Mouse (Mus musculus) neural tube, embryonic 15.5 days (tissue): ENCODE data around the gene Fam205a1. TPM values are rescaled to one million over a fixed set of nuclear protein-coding genes. Genes with fewer than 3 reads are reported as not detected.
A peak's percentile ranks its signal among the peaks of the same experiment; 100 is the strongest.
"Not testable (repeated sequence)": the region's sequence is repeated elsewhere in the genome, so short reads cannot be mapped to it uniquely, and the experiment has no call there.

Experiments
- ATAC-seq: fragments of 200-750 bp; cut with Nextera tagmentation; 2 replicates; pipeline ENCODE4 v1.8.0; 2017; ENCODE audit warnings: mild to moderate bottlenecking, moderate TSS enrichment, moderate library complexity; ENCODE audit not compliant: low FRiP score
- H3K27ac ChIP-seq: fragments of 300-500 bp; sonication (generic); replicated peaks from 2 replicates; pipeline ENCODE4 v1.5.1; 2015; ENCODE audit warnings: mild to moderate bottlenecking, inconsistent platforms
- H3K27me3 ChIP-seq: fragments of 300-500 bp; sonication (generic); replicated peaks from 2 replicates; pipeline ENCODE4 v1.6.1; 2015; ENCODE audit warnings: inconsistent platforms
- H3K36me3 ChIP-seq: fragments of 300-500 bp; sonication (generic); 2 replicates; pipeline ENCODE4 v1.6.1; 2015; ENCODE audit warnings: inconsistent platforms
- H3K4me1 ChIP-seq: fragments of 300-500 bp; sonication (generic); 2 replicates; pipeline ENCODE4 v1.6.1; 2015; ENCODE audit warnings: inconsistent platforms
- H3K4me2 ChIP-seq: fragments of 300-500 bp; sonication (generic); 2 replicates; pipeline ENCODE4 v1.6.1; 2015; ENCODE audit warnings: inconsistent platforms, mild to moderate bottlenecking, moderate library complexity
- H3K4me3 ChIP-seq: fragments of 300-500 bp; sonication (generic); replicated peaks from 2 replicates; pipeline ENCODE4 v1.5.1; 2015; ENCODE audit warnings: mild to moderate bottlenecking, inconsistent platforms
- H3K9ac ChIP-seq: fragments of 300-500 bp; sonication (generic); replicated peaks from 2 replicates; pipeline ENCODE4 v1.6.1; 2015; ENCODE audit warnings: mild to moderate bottlenecking, inconsistent platforms
- H3K9me3 ChIP-seq: fragments of 300-500 bp; sonication (generic); replicated peaks from 2 replicates; pipeline ENCODE4 v1.6.1; 2016; ENCODE audit warnings: inconsistent platforms
- WGBS: fragments of 180-500 bp; shearing (Covaris S2); methylation state at CpG from one replicate; pipeline ENCODE4 v1.1.7; 2015; ENCODE audit warnings: mixed read lengths; 5-methylcytosine and 5-hydroxymethylcytosine counted together
- polyA plus RNA-seq: library from polyadenylated mRNA; unstranded; fragments of >200 nt; fragmentation: Nextera tagmentation; extraction: Ambion mirVana; gene quantifications from 2 replicates; pipeline ENCODE4 v1.2.1, GENCODE M21; 2015

Gene Fam205a1
- polyA plus RNA-seq, 1 experiment from 2014 or later: 0.08 TPM

DNA sequence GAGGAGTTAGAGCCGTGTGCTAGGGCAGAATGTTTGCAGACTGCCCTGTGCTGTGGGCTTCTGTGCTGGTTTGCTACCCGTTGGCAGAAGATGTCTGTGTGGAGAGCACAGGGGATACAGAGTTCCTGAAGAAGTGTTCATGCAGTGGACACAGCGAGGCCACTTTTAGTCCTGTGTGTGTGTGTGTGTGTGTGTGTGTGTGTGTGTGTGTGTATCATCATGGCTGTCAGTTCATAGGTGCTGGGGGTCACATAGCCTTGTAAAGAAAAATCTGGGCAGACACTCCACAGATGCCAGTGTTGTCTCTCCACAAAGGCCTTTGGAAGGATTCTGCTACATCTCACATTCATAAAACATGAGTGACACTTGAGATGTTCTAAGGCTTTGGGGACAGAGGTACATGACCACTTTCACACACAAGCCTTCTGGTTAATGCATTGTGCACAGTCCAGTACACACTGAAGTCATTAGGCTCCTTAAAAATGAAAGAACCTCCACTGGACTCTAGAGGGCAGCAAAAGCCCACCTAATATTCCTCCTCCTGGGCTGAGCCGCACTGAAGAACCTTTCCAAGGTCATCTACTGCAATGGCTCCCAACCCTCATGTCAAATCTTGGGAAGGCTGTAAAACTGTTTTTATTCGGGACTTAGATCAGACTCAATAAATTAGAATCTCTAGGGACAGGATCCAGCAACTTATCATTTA is 23.1 kb upstream of the Fam205a1 start:
- Histone ChIP-seq H3K4me2 (no peak overlapping the region), H3K4me3 (no peak overlapping the region), H3K9me3 (no peaks in the 10 kb centered on the region), H3K9ac (no peak overlapping the region), H3K27ac (no peak overlapping the region), H3K27me3 (no peaks in the 10 kb centered on the region), H3K36me3 (no peaks in the 10 kb centered on the region), H3K4me1 (no peaks in the 10 kb centered on the region)
- WGBS: 33% methylated on average over 5 of the region's 5 CpGs
- ATAC-seq: peak; percentile 89

DNA sequence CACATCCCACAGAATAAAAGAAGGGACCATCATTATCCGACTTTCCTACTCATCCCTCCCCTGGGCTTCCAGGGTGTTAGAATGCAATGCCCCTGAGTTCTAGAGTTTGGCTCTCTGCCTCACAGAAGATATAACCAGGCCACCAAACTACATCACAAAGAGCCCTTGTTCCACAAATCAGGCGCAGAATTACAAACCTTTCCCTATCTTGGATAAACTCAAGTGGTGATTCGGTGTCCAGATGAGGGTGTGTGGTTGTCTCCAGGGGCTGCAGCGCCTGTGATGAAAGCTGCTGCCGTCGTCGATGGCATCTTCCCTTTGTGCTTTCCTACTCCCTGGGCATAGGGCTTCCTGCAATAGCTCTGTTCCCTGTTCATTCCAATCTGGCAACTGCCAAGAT is 20.4 kb upstream of the Fam205a1 start, which contains the start of gene Fam205c:
Fam205c (minus strand) TSS at position 101 of the 400 bp plus-strand sequence.
- Histone ChIP-seq H3K27me3 (no peaks in the 10 kb centered on the region), H3K9ac (no peak within 1 kb of the TSS), H3K9me3 (no peaks in the 10 kb centered on the region), H3K27ac (no peak within 1 kb of the TSS), H3K4me2 (no peak within 1 kb of the TSS), H3K4me1 (no peaks in the 10 kb centered on the region), H3K4me3 (no peak within 1 kb of the TSS), H3K36me3 (no peaks in the 10 kb centered on the region)
- WGBS: 87% methylated on average over 7 of the region's 7 CpGs
- ATAC-seq: no peak

DNA sequence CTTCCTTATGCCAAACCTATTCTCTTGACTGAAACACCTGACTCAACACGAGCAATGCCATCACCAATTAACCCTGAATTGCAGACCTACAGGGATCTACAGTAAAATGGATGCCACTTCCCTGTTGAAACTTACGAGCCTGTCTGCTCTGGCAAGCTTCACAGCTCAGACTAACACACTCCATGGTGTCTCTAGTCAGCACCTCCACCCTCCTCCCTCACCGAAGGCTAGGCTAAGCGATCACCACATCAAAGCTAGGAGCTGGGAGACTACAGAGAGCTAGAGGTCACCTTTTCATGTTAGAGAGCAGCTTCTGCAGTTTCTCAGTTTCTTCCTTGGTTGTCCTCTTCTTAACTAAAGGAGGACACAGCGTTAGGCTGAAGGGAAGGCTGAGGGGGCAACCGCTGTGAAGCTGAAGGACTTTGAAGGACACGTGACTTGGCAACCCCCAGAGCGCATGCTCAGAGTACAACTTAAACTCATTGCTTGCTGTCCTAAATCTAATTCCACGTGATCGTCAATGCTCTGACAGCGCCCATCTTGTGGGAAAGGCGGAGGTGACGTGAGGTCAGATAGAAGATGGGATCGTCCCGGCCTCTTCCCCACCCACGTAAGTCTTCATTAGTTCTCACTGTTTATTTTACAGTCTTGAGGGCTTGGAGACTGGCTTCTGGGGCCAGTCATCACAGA is 19.2 kb upstream of the Fam205a1 start:
- WGBS: 88% methylated on average over 16 of the region's 16 CpGs
- no peaks in the 10 kb centered on the region for H3K36me3 ChIP-seq
- no peaks in the 10 kb centered on the region for H3K27me3 ChIP-seq
- no peak for ATAC-seq
- no peak overlapping the region for H3K9ac ChIP-seq
- H3K4me2 ChIP-seq: no peak overlapping the region
- H3K27ac ChIP-seq: no peak overlapping the region
- no peaks in the 10 kb centered on the region for H3K4me1 ChIP-seq
- no peak overlapping the region for H3K4me3 ChIP-seq
- H3K9me3 ChIP-seq: no peaks in the 10 kb centered on the region

DNA sequence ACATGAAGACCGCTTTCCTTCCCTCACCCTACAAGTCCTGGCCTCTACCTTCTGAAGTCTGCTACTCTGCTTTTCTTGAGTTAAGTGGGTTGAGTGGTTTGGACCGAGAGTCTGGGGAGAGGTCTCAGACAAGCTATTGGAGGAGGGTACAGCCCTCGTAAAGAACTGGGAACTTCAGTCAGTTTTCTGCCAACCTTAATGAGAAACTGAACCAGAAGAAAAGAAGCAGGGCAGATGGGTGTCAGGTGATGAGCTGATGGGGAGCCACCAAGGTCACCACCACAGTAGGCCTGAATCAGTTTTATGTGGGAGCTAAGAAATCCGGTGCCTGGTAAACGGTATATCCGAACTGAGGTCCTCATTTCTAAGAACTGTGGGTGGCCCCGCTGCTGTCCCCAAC is 18.5 kb upstream of the Fam205a1 start:
- Histone ChIP-seq H3K4me3 (no peak overlapping the region), H3K27me3 (no peaks in the 10 kb centered on the region), H3K4me2 (no peak overlapping the region), H3K9me3 (no peaks in the 10 kb centered on the region), H3K9ac (no peak overlapping the region), H3K4me1 (no peaks in the 10 kb centered on the region), H3K27ac (no peak overlapping the region), H3K36me3 (no peaks in the 10 kb centered on the region)
- ATAC-seq: no peak
- 95% methylated on average over 7 of the region's 7 CpGs for WGBS

DNA sequence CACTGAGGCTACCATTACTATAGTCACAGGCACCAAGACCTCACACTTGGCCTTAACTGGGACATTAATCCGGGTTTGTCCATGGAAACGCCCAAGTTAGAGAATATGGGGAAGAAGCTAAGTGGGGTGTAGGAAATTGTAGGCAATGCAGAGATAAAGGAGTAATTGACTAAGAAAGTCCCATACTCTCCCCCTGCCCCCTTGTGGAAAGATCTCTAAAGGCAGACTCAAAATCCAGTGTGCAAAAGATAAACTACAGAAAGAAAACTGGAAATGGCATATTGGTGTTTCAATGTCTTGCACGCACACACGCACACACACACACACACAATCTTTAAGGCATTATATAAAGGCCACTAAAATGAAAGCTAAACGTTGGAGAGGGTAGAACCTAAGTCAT is 17.1 kb upstream of the Fam205a1 start:
- ATAC-seq: no peak
- no peak overlapping the region for H3K4me3 ChIP-seq
- H3K4me1 ChIP-seq: no peaks in the 10 kb centered on the region
- no peaks in the 10 kb centered on the region for H3K27me3 ChIP-seq
- 86% methylated on average over 5 of the region's 5 CpGs for WGBS
- no peaks in the 10 kb centered on the region for H3K36me3 ChIP-seq
- no peaks in the 10 kb centered on the region for H3K9me3 ChIP-seq
- H3K27ac ChIP-seq: no peak overlapping the region
- H3K4me2 ChIP-seq: no peak overlapping the region
- H3K9ac ChIP-seq: no peak overlapping the region

DNA sequence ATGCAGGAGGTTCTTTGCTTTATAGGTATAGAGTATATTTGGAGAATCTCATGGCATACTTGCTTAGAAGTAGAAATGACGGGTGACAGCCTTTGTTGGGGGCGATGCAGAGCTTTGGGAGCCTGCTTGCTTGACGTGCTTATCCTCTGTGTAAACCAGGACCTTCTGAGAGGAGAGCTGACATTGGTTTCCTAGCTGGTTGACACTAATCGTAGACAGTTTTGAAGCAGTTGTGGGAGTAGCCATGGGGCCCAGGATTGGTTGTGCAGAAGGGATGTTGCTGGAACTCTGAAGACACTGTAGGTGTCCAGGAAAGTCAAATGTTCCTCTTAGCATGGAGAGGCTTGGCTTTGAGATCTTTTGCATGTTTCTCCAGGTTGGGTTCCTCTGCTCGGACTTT is 14.5 kb upstream of the Fam205a1 start:
- Histone ChIP-seq H3K4me3 (no peak overlapping the region), H3K9ac (no peak overlapping the region), H3K9me3 (no peaks in the 10 kb centered on the region), H3K36me3 (no peaks in the 10 kb centered on the region), H3K4me1 (no peaks in the 10 kb centered on the region), H3K4me2 (no peak overlapping the region), H3K27me3 (no peaks in the 10 kb centered on the region), H3K27ac (no peak overlapping the region)
- ATAC-seq: no peak
- 88% methylated on average over 5 of the region's 5 CpGs for WGBS

DNA sequence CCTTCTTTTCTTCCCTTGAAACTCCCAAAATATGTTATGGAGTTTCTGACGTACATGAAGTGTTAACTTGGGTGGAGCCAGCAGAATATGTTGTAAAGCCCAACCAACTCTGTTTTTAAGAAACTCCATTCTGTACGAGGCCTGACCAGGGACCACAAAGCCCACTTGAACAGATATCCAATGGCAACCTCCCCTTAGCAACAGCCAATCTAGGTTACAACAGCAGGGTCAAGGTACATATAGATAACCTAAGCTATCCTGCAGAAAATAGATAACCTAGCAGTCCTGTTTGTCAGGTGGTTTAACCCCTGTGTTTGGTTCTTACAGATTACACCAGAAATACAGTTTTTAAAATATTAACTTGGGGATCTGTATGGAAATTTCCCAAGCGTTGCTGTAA is 13.7 kb upstream of the Fam205a1 start:
- H3K36me3 ChIP-seq: no peaks in the 10 kb centered on the region
- H3K27me3 ChIP-seq: no peaks in the 10 kb centered on the region
- H3K27ac ChIP-seq: no peak overlapping the region
- H3K9me3 ChIP-seq: no peaks in the 10 kb centered on the region
- H3K4me1 ChIP-seq: no peaks in the 10 kb centered on the region
- no peak for ATAC-seq
- H3K4me2 ChIP-seq: no peak overlapping the region
- no peak overlapping the region for H3K9ac ChIP-seq
- no peak overlapping the region for H3K4me3 ChIP-seq
- WGBS: 79% methylated on average over 3 of the region's 3 CpGs

DNA sequence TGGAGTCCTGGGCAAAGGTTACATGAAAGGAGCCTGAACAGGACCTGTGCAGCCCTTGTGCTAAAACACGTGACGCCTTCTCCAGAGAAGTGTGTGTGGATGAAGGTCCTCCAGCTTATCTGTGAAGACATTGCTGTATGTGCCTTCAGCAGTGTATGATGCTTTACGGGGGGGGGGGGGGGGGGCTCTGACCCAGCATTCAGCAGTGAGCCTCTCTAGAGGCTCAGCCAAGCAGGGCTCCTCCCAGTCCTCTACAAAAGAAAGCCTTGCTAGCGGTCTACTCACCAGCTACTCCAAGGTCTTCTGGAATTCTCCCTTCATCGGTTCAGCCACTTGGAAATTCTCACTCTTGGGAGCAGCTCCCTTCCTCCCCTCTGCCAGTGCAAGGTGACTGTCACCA is 9.8 kb upstream of the Fam205a1 start:
- not testable (repeated sequence) for H3K9ac ChIP-seq, H3K27ac ChIP-seq, H3K9me3 ChIP-seq, H3K36me3 ChIP-seq, H3K27me3 ChIP-seq, H3K4me3 ChIP-seq, ATAC-seq, H3K4me2 ChIP-seq, H3K4me1 ChIP-seq
- 95% methylated on average over 4 of the region's 5 CpGs for WGBS

DNA sequence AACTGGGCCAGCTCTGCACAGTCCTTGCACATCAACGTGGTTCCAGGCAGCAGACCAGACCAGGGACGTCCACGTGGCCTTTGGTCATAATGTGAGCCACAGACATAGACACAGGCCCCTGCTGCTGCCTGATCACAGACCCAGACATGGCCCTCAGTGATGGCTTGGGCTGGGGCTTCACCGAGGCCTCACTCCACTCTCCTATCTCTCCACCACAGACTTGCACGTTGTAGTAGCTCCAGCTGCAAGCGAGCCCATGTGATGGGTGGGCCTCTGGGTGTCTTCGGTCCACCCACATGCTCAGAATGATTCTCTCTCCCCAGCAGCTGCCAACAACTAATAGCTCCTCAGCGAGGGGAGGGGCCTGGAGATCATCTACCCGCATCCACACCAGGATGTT is 6.8 kb upstream of the Fam205a1 start:
- H3K27ac ChIP-seq, H3K36me3 ChIP-seq, ATAC-seq, H3K4me3 ChIP-seq, H3K9ac ChIP-seq, H3K9me3 ChIP-seq, H3K4me2 ChIP-seq, H3K27me3 ChIP-seq, H3K4me1 ChIP-seq: not testable (repeated sequence)
- 83% methylated on average over 9 of the region's 9 CpGs for WGBS

DNA sequence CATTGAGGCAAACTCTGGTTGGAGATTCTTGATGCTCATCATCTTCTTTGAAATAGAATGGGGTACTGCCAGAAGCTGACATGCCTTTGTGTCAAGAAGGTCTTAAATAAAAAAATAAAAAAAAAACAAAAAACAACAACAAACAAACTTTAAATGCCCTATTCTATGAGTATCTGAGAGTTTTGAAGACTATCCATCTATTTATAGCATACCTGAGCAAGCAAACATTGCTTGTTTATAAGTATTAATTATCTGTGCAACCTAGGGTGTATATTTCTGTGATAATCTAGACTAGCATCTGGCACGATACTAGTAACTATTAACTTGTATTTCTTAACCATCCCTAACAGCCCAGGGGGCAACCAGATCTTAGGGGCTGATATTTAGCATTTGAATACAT is 3.0 kb upstream of the Fam205a1 start, which contains the start of gene Gm12394:
Gm12394 (minus strand) TSS at position 101 of the 400 bp plus-strand sequence.
- 83% methylated on average over 1 of the region's 1 CpGs for WGBS
- H3K36me3 ChIP-seq, H3K9me3 ChIP-seq, ATAC-seq, H3K4me1 ChIP-seq, H3K27ac ChIP-seq, H3K27me3 ChIP-seq, H3K4me2 ChIP-seq, H3K9ac ChIP-seq, H3K4me3 ChIP-seq: not testable (repeated sequence)
